Mouse (Mus musculus): ENCODE results near the gene Runx3.

DNA sequence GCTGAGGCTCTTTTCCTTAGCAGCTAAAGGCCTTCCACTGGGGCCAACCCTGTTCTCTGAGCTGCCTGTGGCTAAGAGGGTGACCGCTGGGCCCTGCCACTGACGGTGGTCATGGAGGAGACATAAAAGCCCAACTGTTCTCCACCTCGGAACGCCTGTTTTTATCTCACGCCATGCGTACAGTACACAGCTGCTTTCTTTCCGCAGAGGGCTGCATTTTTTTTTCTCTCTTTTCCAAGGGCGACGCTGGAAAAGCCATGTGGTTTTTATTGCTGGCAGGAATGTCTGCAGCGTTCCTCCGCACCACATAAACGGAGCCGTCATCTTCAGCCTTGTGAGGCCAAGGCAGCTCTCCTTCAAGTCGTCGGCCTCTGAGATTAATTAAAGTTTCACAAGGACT lies 26.3 kb downstream of the Runx3 start:
- no peak for TF ChIP-seq CTCF (IDR thresholded peaks at IDR 0.05; ENCODE audit: low read depth)
- no peak for TF ChIP-seq EP300 (optimal IDR thresholded peaks at IDR 0.05)

All from stomach, postnatal 0 days (tissue).